Mouse (Mus musculus) effector memory CD4-positive, alpha-beta T cell, adult 5 months (primary cell): ENCODE data around the gene Wdr31. TPM values are rescaled to one million over a fixed set of nuclear protein-coding genes. Genes with fewer than 3 reads are reported as not detected.

Experiments used
- polyA plus RNA-seq: library from polyadenylated mRNA; unstranded; fragments of 100-300 nt; shearing (Covaris generic); gene quantifications from one replicate; pipeline ENCODE4 v1.2.1, GENCODE M21; 2017

Gene Wdr31
- 1.2 TPM for polyA plus RNA-seq

GRCm38 (mm10) chr4:62470598-62471051, at the start of gene Wdr31:
Gene Wdr31 (minus strand): TSS chr4:62470896.

DNA sequence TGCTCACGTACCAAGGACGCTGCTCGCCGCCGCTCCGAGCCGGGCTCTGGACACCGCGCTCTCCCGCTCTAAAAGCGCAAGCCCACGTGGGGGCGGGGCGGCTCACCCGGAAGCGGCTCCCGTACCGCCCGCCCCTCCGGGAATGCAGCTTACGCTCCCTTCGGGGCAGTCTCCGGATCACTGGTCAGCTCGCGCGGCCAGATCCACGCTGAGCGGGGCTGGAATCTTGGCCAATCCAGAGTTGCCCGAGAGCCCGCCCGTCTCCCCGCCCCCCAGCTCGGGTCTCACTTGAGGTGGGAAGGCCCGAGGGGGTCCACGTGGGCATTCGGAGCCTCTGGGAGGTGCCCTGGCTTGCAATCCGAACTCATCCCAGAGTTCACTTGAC, 49.1 kb upstream of the Wdr31 start, which contains the start of gene Alad:
Alad (minus strand) TSS at position 70 of the 385 bp plus-strand sequence.

DNA sequence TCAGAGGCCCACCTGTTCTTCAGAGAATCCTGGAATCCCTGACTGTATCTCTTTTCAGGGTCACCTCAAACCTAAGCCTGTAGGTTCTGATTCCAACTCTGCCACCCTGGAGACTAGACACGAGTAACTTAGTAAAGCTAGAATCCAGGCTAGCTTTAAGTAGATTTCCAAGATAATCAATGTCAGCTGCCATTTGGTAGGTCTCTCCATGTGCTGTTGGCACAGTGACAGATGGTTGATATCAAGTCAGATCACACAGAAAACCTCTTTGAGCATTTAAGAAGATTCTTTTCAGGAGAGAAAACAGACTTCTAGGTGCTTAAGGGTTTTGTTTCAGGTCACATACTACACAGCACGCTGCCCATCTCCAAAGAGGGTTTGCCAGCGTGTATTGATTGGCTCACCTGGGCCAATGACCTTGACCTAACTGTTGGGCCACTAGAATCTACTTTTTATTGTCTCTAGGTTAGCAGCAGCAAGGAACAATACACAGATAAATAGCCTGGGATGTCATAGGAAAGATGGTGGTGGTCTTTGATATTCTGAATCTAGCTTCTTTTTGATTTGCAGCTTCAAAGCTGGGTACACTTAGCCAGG, 32.8 kb upstream of the Wdr31 start, which contains the start of gene Hdhd3:
Hdhd3 (minus strand) TSS at position 94 of the 597 bp plus-strand sequence.

DNA sequence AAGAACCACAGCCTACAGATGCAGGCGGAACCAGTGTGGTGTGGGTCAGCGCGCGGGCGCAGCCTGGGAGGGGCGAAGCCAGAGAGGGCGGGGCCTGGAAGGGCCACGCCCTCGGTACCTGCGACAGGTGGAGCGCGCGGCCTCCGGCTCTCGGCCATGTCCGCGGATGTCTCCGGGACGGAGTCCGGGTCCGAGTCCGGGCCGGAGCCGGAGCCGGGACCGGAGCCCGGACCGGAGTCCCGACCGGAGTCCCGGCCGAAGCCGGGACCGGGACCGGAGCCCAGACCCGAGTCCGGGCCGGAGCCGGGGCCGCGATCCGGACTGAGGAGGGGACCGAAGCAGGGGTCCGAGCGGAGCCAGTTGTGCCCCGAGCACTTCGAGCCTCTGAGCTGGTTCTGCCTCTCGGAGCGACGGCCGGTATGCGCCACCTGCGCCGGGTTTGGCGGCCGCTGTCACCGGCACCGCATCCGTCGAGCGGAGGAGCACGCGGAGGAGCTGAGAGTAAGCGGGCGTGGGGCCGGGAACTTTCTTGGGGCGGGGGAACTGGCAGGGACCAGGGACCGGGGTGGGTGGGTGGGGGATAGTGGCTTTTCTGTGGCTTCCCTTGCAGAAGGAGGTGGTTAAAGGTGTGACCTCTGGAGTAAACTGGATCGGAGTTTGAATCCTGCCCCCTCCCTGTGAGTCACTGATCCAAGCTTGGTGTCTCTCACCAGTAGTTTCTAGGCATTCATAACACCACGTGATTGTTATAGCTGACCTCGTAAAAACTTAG, 9.4 kb upstream of the Wdr31 start, which contains the start of gene Bspry:
Bspry (plus strand) TSS at position 117 of the 772 bp plus-strand sequence.

DNA sequence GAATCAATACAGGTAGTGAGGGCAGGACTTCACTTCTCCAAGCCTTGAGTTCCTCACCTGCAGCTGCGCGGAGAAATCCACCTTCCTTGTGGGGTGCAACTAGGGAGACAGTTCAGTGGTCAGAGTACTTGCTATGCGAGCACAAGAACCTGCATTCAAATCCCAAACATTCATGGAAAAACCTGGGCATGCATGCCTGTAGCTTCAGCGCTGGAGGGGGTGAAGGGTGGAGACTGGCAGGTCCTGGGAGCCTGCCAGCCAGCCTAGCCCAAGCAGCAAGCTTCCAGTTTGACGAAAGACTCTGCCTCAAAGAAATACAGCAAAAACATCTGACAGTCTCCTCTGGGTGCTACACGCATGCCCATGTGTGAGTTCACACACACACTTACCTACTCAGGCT, 35.6 kb downstream of the Wdr31 start, which contains the start of gene Rnf183:
Rnf183 (minus strand) TSS at position 172 of the 400 bp plus-strand sequence.

DNA sequence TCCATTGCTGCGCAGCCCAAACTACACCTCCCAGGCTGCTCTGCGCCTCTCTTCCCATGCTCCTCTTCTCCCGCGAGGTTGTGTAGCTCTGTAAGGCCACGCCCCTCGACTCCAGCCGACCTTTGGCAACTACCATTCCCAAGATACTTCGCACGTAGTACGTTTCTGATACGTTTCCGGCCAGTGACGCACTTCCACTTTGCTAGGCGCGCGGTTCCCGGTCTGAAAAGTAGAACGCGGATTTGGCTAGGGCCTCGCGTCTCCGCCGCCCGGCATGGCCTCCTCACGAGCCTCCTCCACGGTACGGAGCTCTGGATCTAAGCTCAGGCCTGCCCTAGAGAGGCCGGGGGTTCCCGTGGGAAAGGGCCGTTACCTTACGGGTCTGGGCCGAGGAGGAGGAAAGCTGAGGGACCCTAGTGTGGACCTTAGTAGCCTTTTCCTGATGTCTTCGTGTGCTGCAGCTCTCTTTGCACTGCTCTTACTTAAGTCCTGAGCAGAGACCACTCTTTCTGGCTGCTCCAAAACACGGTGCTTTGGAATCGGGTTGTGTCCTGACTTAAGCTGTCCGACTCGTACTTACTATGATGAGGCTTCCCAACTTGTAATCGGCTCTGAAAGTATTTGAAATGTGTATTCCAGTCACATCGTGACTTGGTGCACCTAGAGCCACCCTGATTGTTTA, 62.0 kb downstream of the Wdr31 start, which contains the start of the genes Cdc26 and Prpf4:
Cdc26 (minus strand) TSS at position 42 of the 682 bp plus-strand sequence.
Prpf4 (plus strand) TSS at position 197 of the 682 bp plus-strand sequence.

Other genes with a start within 250 kb of the Wdr31 start
- gene Zfp37, start 239.8 kb downstream of the Wdr31 start, polyA plus RNA-seq, result 0.36 TPM
- gene Slc31a2, start 208.3 kb downstream of the Wdr31 start, polyA plus RNA-seq, result 7.5 TPM
- gene Fkbp15, start 110.3 kb downstream of the Wdr31 start, polyA plus RNA-seq, result 46.1 TPM
- gene Slc31a1, start 110.2 kb downstream of the Wdr31 start, polyA plus RNA-seq, result 15.6 TPM
- gene Cdc26, start 62.3 kb downstream of the Wdr31 start, polyA plus RNA-seq, result 52.7 TPM
- gene Prpf4, start 62.1 kb downstream of the Wdr31 start, polyA plus RNA-seq, result 24.6 TPM
- not detected for gene Rnf183, start 35.6 kb downstream of the Wdr31 start, polyA plus RNA-seq
- gene Bspry, start 9.2 kb upstream of the Wdr31 start, polyA plus RNA-seq, result 15.7 TPM
- gene Hdhd3, start 32.6 kb upstream of the Wdr31 start, polyA plus RNA-seq, result 0.62 TPM
- gene Alad, start 49.0 kb upstream of the Wdr31 start, polyA plus RNA-seq, result 25.7 TPM
- 14.8 TPM for gene Pole3, start 54.2 kb upstream of the Wdr31 start, polyA plus RNA-seq
- not detected for gene 4933430I17Rik, start 54.5 kb upstream of the Wdr31 start, polyA plus RNA-seq
- 69.2 TPM for gene Rgs3, start 89.0 kb upstream of the Wdr31 start, polyA plus RNA-seq